ENCODE assay signal across 1 mouse cellular context in genomic region chr4:126259063-126259462, GRCm38 (mm10).
TF ChIP-seq lines count a peak whose summit lies in the region.

No protein-coding gene starts in this region.

TF ChIP-seq in MEL, 35 proteins besides CTCF, POLR2A, EP300 and RAD21 (continued from another document):
- TF ChIP-seq MXI1 (IDR thresholded peaks at IDR 0.05; ENCODE audit: low read depth, low read length) (no peak), USF2 (IDR thresholded peaks at IDR 0.05; ENCODE audit: borderline replicate concordance in 1 of 2, insufficient read depth in 1 of 2, low read depth in 1 of 2, low read length in 2 of 2) (no peak), MAZ (IDR thresholded peaks at IDR 0.05; ENCODE audit: low read depth, low read length) (no peak), GATA1 (IDR thresholded peaks at IDR 0.05; ENCODE audit: low read depth, low read length) (no peak), NELFE (IDR thresholded peaks at IDR 0.05; ENCODE audit: low read depth, low read length) (no peak), SMC3 (IDR thresholded peaks at IDR 0.05; ENCODE audit: low read depth, low read length) (no peak), GABPA (IDR thresholded peaks at IDR 0.05; ENCODE audit: low read depth, low read length) (no peak), ZMIZ1 (IDR thresholded peaks at IDR 0.05; ENCODE audit: low read depth, low read length) (no peak), POLR2AphosphoS5 (IDR thresholded peaks at IDR 0.05; ENCODE audit: borderline replicate concordance, low read depth, low read length) (no peak), TBP (IDR thresholded peaks at IDR 0.05; ENCODE audit: low read depth, low read length) (no peak), CHD2 (IDR thresholded peaks at IDR 0.05; ENCODE audit: low read length) (no peak), ETS1 (IDR thresholded peaks at IDR 0.05; ENCODE audit: low read depth, low read length) (no peak)
